Mouse (Mus musculus): ENCODE results near the gene Sf3a3.

GRCm38 (mm10) chr4:124701052-124701845 is 13.3 kb upstream of the Sf3a3 start:
- TF ChIP-seq CTCF (IDR thresholded peaks at IDR 0.05; ENCODE audit: low read depth), result no peak
- no peak for TF ChIP-seq EP300 (IDR thresholded peaks at IDR 0.05; ENCODE audit: low read depth)
